Mouse (Mus musculus) neutrophil, adult 65 days (primary cell): ENCODE data around the gene Dixdc1. TPM values are rescaled to one million over a fixed set of nuclear protein-coding genes. Genes with fewer than 3 reads are reported as not detected.

Experiments
- total RNA-seq: library from RNA; stranded (reverse); gene quantifications from 2 replicates; pipeline ENCODE4 v1.2.4, GENCODE M21; 2023

Gene Dixdc1
- total RNA-seq = not detected in 2 replicates

DNA sequence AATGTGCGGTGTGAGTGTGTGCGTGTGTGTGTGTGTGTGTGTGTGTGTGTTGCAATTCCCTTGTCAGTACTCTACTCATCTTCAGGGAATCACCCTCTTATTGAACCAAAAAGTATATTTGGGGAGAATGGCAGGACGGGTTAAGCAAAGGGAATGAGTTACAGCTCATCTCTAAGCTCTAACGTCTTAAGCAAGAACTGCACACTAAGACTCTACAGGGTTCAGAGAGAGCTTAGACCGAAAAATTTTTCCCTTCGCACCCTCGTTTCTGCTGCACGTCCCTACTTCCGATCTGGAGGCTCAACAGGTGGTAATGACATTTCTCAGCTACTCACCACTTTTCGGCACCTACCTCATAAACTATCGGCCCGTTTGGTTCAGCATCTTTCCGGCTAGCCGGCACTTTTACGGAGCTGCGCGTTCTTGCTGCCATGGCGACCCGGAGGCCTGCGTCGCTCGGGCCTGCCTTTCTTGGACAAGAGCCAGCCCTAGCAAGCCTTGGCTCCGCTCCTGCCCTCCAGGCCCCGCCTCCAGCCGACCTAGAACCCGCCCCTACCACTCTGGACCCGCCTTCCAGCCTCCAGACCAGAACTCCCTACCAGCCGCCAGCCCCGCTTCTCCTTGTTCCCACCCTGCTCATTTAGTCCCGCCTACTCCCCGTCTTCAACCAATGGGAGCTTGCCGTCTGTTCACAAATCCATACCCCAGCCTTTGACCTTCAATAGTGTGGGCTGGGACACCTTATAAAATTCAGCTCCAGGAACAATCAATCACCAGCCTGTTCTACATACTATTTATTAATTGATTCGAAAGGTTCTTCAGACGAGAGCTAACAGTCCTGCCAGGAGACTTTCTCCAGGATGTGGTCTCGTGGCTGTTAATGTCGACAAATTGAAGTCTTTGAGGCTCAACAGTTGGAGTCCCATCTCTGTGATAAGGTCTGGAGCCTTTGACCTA lies at the start of gene Dixdc1:
Gene Dixdc1 (minus strand): TSS at position 604 of the 957 bp plus-strand sequence.

DNA sequence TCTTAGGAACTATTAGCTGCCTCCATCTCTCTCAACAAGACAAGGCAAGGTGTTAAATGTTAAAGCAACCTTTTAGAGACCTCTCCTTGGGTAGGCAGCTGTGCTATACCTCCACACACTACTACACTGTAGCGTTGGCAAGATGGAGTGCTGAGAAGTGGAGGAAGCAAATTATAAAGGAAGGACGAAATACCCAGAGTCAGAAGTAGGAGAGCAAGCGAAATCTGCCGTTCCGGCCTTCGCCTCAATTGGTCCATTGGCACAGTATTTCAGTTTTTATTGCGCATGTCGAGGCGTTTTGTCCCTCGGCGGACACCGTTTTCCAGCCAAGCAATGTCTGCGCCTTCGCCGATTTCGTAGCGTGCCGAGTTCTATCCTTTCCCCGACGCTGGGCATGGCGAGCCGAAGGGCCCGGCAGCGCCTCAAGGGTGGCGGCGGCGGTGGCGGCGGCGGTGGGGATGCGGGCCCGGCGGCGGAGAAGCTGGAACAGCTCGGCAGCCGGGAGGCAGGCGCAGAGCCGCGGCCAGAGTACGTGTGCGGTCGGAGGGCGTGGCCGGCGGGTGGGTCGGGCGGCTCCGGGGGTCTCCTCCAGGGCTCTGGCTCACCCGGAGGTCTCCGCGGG lies 35.8 kb upstream of the Dixdc1 start, which contains the start of the genes Alg9 and 1110032A03Rik:
Gene Alg9 (plus strand): TSS at position 29 of the 622 bp plus-strand sequence.
Gene 1110032A03Rik (minus strand): TSS at position 530 of the 622 bp plus-strand sequence.

DNA sequence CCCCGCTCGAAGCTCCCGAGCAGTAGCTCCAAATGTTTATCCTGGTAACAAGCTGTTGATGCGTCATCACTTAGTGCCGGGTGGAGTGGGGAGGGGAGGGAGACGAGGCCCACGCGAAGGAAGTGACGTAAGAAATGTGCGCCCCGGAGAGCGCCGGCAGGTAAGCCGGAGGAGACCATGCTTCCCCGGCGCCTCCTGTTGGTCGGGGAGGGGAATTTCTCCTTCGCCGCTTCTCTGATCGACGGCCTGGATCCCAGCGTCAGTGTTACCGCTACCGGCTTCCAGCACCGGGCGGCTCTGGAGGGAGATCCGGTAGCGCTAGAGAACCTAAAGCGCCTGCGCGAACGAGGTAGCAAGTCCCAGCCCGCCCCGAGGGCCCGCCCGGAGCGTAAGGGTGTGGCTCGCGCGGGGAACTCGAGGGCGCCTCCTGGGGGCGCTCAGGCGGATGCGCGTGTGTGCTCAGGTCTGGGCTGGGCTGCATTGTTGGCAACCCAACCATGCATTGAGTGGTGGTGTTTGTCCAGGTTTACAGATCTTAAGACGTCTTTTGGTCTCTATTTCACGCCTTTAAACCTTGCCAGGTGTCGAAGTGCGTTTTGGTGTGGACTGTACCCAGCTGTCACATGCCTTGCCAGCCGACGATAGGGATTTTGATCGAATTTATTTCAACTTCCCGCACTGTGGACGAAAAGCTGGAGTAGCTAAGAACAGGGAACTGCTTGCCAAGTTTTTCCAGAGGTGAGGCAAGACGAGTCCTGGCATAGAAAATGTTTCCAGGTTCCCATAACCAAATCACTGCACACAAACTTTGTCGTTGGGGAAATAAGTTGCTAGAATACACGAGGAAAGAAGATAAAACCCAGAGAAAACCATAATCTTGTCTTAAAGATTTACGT lies 29.0 kb upstream of the Dixdc1 start, which contains the start of gene Fdxacb1:
Gene Fdxacb1 (plus strand): TSS at position 130 of the 896 bp plus-strand sequence.

DNA sequence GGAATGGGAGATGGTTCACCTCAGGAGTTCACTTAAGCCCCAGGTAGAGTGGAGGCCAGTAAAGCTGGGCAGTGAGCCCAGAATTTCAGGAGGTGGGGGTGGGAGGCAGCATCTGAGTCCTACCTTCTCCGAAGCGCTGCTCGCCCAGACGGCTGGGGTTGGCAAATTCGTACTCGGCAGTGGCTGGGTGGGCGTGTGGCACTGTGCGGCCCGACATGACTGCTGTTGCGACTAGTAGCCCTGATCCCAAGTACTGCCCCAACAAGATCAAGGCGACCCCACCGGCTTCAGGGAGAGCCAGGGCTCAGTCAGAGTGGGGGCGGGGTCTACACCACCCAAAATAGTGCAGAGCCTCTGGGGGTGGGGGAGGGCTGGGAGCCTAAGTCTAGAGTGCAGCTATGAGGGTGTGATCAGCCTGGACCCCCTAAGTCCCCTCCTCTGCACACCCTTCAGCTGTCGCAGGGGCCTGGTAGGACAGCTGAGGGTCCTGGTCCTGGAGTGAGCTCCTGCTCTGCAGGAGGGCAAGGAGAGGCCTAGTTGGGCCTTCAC lies 12.8 kb upstream of the Dixdc1 start, which contains the start of gene Hspb2:
Gene Hspb2 (minus strand): TSS at position 301 of the 549 bp plus-strand sequence.

DNA sequence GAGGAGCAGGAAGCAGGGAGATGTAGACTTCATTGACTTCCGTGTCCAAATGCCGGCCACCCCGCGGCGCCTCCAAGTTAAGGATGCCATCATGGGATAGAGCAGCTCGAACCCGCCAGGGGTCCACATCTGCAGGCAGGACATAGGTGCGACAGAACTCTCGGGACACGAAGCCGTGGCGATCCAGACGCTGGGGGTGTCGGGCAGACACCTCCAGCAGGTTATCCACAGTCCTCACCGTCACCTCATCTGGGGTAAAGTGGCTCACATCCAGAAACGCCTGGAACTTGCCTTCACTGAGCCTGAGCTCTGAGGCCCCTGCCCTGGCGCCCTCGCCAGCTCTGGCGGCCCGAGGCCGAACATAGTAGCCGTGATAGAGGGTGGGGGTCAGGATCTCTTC lies 12.0 kb upstream of the Dixdc1 start, which contains the start of gene Cryab:
Gene Cryab (plus strand): TSS at position 3 of the 400 bp plus-strand sequence.

DNA sequence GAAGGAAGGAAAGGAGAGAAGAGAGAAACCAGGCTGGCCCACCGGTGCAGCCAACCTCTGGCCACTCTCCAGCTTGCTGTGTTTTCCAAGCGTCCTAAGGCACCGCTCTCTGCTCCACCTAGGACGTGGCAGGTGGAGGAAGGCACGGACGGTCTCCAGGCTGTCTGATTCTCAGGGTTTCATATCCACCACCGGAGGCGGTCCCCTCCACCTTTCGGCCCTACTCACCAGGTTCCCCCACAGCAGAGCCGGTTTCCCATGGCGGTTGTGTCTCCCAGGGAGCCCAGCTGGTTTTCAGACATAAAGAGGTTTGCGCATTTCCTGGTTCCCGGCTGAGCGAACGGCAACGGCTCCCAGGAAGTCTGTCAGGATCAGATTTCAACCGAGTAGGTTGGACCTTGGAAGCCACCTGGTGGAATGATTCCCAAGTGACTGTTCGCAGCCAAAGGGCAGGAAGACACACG lies 6.9 kb upstream of the Dixdc1 start, which contains the start of gene 2310030G06Rik:
Gene 2310030G06Rik (minus strand): TSS at position 323 of the 464 bp plus-strand sequence.

DNA sequence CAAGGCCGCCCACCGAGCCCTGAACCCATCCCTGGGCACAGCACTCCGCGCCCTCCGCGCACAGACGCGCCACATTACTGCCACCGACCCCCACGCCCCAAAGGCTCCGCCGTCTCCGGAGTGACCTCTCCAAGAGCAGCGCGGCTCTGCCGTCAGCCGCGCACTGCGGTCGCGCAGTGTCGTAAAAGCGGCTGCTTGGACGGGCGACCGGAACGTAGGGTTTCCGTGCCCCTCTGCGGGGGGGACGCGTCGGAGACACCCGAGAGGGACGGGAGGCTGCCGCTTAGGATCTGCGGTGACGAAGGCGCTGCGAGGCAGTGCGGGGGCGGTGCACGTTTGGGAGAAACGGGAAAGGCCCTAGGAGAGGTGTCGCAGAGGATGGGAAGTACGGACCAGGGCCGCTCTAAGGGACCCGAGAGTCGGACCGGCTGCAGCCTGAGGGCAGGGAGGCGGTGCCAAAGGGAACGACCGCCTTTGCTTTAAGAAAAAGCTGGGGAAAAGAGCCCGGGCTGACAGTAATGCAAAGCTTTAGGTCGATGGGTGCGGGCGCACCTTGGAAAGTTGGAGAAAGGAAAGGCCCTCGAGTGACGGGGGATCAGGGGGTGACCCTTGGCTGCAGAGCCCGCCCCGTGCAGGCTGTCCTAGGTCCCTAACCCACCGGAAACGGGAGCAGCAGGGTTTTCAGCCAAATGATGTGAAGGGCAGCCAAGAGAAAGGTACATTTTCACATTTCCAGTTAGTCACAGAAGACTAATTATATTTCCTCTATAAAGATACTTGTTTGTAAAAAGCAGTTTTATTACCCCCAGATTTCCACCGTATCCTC lies 79.7 kb downstream of the Dixdc1 start, which contains the start of gene Dlat:
Gene Dlat (minus strand): TSS at position 389 of the 826 bp plus-strand sequence.

DNA sequence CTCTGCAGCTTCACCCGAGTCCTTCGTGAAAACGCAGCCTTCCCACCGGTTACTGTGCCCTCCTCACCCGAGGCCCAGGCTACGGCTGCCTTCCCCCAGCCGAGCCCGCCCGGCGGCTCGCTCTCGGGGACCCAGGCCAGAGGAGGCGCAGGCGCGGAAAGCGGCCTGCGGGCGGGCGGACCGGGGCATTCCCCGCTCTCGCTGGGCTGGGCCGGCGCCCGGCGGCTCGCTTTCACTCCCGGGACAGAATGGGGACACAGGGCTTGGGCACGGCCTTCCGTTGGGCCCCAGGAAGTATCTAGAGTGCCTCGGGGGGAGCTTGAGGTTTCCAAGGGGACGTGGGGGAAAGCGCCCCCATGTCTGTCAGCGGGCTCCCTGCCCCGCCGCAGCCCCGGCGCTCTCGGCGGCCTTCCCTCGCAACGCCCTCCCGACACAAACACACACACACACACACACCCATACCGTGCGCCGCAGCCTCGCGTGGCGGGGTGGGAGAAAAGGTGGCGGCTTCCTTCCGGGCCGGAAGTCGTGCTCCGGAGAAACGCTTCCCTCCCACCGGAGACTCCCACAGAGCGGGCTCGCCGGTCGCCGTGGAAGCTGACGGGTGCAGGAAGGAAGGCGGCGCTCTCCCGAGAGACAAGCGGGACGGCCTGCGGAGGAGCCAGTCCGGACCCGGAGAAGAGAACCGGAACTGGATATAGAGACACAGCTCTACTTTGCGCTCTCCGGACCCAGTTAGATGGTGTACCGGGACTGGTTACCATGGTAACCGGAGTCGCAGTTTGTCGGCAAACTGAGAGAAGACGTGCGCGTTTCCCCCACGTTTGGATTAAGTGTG lies 122.3 kb downstream of the Dixdc1 start, which contains the start of the genes Pih1d2 and Nkapd1:
Gene Pih1d2 (plus strand): TSS at position 556 of the 838 bp plus-strand sequence.
Gene Nkapd1 (minus strand): TSS at position 699 of the 838 bp plus-strand sequence.

Other genes starting within 250 kb of the Dixdc1 start
- not detected in 2 replicates for gene Plet1, start 245.0 kb downstream of the Dixdc1 start, total RNA-seq
- gene Pts, start 210.8 kb downstream of the Dixdc1 start, total RNA-seq = 31.1 and 34.3 TPM in 2 replicates
- 2.9 and 3.1 TPM in 2 replicates for gene Il18, start 184.7 kb downstream of the Dixdc1 start, total RNA-seq
- 0.48 and 0.57 TPM in 2 replicates for gene Bco2, start 184.3 kb downstream of the Dixdc1 start, total RNA-seq
- gene Tex12, start 178.2 kb downstream of the Dixdc1 start, total RNA-seq = not detected in 2 replicates
- 84.4 and 90.4 TPM in 2 replicates for gene Sdhd, start 135.7 kb downstream of the Dixdc1 start, total RNA-seq
- gene Timm8b, start 135.6 kb downstream of the Dixdc1 start, total RNA-seq = 47.6 and 56.5 TPM in 2 replicates
- 0.54 and 1.2 TPM in 2 replicates for gene Pih1d2, start 122.2 kb downstream of the Dixdc1 start, total RNA-seq
- gene Nkapd1, start 122.1 kb downstream of the Dixdc1 start, total RNA-seq = 17.8 and 23.0 TPM in 2 replicates
- gene Dlat, start 79.7 kb downstream of the Dixdc1 start, total RNA-seq = 13.4 and 15.6 TPM in 2 replicates
- gene 2310030G06Rik, start 7.0 kb upstream of the Dixdc1 start, total RNA-seq = not detected in 2 replicates
- 1.1 and 1.2 TPM in 2 replicates for gene Cryab, start 11.8 kb upstream of the Dixdc1 start, total RNA-seq
- not detected in 2 replicates for gene Hspb2, start 12.8 kb upstream of the Dixdc1 start, total RNA-seq
- 4.5 and 5.5 TPM in 2 replicates for gene Fdxacb1, start 28.7 kb upstream of the Dixdc1 start, total RNA-seq
- 8.3 and 10.0 TPM in 2 replicates for gene Alg9, start 35.5 kb upstream of the Dixdc1 start, total RNA-seq
- 6.8 and 7.7 TPM in 2 replicates for gene 1110032A03Rik, start 36.0 kb upstream of the Dixdc1 start, total RNA-seq
- 20.5 and 31.3 TPM in 2 replicates for gene Ppp2r1b, start 105.8 kb upstream of the Dixdc1 start, total RNA-seq